Mouse (Mus musculus): ENCODE results near the gene 4933402N03Rik.

Gene 4933402N03Rik

GRCm38 (mm10) chr7:131146214-131146613 is at the start of gene 4933402N03Rik:
Gene 4933402N03Rik, minus strand, starts transcription at chr7:131146314.
- in situ Hi-C loops (cut with MboI; ENCODE audit: low sequenced_read_pairs): no loop called here

DNA sequence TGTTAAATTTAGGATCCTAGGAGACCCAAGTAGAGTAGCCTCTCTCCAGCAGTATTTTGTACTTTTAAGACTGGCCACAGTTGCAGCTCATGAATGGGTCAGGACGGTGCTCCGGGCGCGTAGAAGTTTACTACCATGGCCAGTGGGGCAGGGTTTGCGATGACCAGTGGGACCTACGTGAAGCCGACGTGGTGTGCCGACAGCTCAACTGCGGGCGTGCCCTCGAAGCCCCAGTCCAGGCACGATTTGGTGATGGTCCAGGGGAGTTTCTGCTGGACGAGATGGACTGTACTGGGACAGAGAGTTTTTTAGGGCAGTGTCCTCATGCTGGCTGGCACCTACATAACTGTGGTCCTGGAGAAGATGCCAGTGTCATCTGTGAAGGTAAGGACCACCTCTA is 41.9 kb upstream of the 4933402N03Rik start:
- in situ Hi-C loops (cut with MboI; ENCODE audit: low sequenced_read_pairs): no loop called here

DNA sequence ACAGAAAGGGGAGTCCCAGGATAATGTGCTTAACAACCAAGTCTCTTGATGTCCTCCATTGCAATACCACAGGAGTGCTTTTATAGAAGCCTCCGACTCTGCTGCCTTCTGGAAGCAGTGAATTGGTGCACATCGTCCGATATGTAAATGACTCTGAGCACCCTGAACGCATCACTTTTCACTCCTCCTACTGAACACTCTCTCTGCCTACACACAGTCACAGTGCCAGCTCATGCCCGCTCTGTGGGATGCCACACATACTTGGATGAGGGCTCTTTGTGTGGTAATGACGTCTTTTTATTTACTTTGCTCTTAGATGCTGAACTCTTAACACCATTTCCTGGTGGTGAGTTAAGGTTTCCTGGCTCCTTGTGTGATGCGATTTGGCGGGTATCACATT is 40.9 kb upstream of the 4933402N03Rik start:
- in situ Hi-C loops (cut with MboI; ENCODE audit: low sequenced_read_pairs): no loop called here

- in situ Hi-C loops (cut with MboI; ENCODE audit: low sequenced_read_pairs): no loop called here
Observed at GRCm38 (mm10) chr7:131184339-131184738, 38.2 kb upstream of the 4933402N03Rik start.

GRCm38 (mm10) chr7:131182685-131183084 is 36.6 kb upstream of the 4933402N03Rik start:
- in situ Hi-C loops (cut with MboI; ENCODE audit: low sequenced_read_pairs): no loop called here

DNA sequence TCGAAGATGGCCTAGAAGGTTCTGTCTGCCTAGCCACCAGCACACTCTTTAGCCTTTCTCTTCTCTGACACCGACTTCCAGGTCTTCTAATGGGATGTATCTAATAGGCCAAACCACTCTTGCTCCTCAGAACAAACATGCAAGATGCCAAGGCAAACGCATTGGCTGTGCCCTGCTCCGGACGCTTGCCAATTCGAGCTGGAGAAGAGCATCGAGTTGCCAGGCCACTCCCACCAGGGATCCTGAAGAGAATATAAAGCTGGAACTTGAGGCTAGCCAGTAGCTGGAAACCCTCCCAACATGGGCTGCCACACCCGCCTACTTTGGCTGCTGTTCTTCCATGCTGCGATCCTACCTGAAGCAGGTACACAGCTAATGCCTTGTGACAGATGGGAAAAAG is 28.0 kb upstream of the 4933402N03Rik start, which contains the start of gene 5430419D17Rik:
Gene 5430419D17Rik, plus strand, starts transcription at position 282 of the 400 bp plus-strand sequence.
- in situ Hi-C loops (cut with MboI; ENCODE audit: low sequenced_read_pairs): no loop called here

DNA sequence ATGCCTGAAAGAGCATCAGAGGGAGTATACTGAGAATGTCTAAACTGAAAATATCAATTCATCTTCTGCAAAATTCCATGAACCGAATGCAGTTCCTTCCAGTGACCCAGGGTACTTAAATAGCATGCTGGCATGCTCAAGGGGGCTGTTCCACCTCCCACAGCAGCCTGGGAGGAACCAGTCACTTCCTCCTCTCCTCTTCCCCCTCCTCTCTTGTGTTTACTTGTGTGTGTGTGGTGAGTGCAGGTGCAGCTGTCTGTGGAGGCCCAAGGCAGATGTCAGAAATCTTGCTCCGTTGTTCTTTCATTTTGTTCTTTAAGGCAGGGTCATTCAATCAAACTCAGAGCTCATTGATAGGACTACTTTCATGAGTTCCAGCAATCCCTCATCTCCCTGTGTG is 23.0 kb upstream of the 4933402N03Rik start:
- in situ Hi-C loops (cut with MboI; ENCODE audit: low sequenced_read_pairs): no loop called here

GRCm38 (mm10) chr7:131167771-131168170 is 21.7 kb upstream of the 4933402N03Rik start:
- in situ Hi-C loops (cut with MboI; ENCODE audit: low sequenced_read_pairs): no loop called here

DNA sequence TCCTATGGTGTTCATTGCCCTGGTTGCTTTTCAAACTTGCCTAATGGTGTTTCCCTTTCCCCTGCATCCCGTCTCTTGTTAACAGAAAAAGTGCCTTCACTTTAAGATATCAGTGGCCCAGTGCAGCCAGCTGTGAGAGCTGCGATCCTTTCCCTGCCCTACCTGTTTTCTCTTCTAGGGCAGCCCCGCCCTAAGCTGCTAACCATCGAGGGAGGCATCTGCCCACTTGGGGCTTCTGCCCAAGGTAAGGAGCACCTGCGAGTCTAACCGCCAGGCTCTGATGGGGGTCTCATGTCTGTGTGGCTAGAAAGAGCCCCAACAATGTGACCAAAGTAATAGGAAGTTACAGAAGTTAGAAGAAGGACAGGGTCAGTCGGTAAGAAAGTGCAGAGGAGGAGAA is 16.1 kb upstream of the 4933402N03Rik start:
- in situ Hi-C loops (cut with MboI; ENCODE audit: low sequenced_read_pairs): no loop called here

DNA sequence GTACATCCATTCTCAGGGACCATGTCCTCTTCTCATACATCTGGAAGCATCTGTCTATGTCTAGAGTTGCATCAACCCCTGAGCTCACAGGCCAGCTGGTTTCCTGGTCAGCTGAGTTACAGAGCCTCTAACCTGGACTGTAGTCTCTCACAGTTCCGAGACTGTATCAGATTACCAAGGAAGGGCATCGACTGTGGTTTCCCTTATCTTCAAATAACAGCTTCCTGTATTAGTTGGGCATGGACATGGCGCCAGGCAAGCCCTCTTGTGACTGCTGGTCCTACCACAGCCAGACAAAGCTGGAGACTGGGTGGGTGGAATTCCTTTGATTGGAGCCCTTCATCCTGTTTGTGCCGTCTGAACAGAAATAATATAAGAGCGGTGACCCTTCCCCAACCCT is 6.9 kb upstream of the 4933402N03Rik start:
- in situ Hi-C loops (cut with MboI; ENCODE audit: low sequenced_read_pairs): no loop called here

DNA sequence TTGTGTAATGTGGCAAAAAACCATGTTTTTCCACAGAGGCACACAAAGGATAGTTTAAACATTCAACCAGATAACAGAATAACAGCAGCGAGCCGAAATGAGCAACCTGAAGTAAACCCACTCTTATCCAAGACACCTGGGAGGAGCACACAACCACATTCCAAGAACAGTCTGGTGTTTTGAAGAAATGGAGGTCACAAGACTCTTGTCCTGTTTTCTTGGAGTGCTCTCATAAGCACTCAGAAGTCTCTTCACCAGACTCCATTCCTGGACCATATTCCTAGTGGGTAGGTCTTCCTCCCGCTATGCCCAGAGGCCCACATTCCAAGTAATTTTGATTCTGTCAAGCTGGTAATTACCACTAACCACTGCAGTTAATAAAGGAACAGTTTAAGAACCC is 4.1 kb upstream of the 4933402N03Rik start:
- in situ Hi-C loops (cut with MboI; ENCODE audit: low sequenced_read_pairs): no loop called here

DNA sequence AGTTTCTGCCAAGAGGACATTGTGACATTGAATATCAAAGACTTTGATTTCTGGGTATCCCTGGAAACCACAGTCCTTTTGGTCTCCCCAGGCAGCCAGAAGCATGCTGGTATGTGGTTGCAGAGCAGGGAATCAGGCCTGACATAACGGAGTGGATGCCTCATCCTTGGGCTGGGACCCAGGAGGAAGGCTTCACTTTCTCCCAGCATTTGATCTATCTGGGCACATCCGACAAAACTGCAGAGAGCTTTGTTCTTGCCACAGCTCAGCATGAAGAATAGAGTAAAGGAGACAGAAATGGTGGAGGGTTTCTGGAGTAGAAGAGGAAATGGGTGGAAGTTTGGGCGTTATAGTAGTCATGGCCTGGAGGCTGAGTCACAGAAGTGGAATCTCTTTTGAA is 12.9 kb downstream of the 4933402N03Rik start:
- in situ Hi-C loops (cut with MboI; ENCODE audit: low sequenced_read_pairs): no loop called here

DNA sequence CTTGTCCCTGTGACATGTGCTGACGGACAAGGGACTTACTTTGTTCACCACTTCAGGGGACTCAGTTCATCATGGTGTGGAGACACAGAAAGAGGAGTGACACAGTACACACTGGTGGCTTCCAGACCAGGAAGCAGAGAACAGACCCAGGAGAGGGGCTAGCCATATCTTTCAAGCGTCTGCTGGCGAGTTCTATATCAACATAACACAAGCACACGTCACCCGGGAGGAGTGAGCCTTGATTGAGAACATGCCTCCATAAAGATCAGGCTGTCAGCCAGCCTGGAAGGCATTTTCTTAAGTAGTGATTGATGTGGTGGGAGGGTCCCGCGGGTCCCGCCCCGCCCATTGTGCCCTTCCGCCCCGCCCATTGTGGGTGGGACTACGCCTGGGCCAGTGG is 16.1 kb downstream of the 4933402N03Rik start:
- in situ Hi-C loops (cut with MboI; ENCODE audit: low sequenced_read_pairs): no loop called here

DNA sequence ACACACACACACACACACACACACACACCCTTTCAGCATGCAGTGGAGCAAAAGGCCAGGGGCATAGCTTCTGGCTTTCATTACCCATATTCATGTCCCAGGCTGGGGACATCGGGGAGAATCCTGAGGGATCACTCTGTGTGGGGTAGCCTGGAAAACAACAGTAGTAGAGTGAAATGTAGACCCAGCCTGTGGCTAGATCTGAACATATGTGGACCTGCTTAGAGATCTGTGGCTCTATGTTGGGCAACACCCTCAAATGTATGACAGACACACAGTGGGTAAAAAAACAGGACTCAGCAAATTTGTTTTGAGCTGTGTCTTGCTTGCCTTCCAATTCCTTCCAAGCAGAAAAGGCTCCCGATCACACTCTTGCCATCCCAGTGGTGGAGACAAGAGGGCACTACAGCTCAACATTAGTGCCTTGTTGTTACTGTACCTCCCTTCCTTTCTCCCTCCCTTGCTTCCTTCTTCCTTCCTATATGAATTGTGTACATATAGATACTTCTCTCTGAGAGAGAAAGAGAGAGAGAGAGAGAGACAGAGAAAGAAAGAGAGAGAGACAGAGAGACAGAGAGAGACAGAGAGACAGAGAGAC is 23.8 kb downstream of the 4933402N03Rik start:
- in situ Hi-C loops (cut with MboI; ENCODE audit: low sequenced_read_pairs): no loop called here

DNA sequence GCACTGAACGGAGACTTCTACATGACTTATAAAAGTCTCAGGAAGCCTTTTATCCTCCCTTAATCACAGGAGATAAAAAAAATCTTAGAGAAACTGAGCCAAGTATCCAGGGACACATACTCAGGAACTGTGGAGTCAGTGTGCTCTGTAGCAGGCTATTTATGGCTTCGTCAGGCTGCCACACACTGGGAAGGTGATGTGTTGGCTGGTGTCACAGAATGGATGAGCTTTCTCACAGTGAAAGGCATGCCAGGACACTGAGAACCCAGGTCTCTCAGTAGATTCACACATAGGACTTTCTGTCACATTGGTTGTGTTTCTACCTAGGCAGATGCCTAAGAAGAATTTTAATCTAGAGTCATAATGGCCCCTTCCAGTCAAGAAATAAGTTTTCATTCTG is 31.7 kb downstream of the 4933402N03Rik start:
- in situ Hi-C loops (cut with MboI; ENCODE audit: low sequenced_read_pairs): no loop called here

GRCm38 (mm10) chr7:131113676-131114075 is 32.4 kb downstream of the 4933402N03Rik start:
- in situ Hi-C loops (cut with MboI; ENCODE audit: low sequenced_read_pairs): no loop called here

- in situ Hi-C loops (cut with MboI; ENCODE audit: low sequenced_read_pairs): no loop called here
Observed at GRCm38 (mm10) chr7:131112486-131112885, 33.6 kb downstream of the 4933402N03Rik start.

Measured in CH12F3 (cell line).